Comparison of ENCODE assay signal across 10 mouse cellular contexts in genomic region chr3:83767121-83767520, GRCm38 (mm10). TPM values are rescaled to one million over a fixed set of nuclear protein-coding genes. Genes with fewer than 3 reads are reported as not detected.
A peak's percentile ranks its signal among the peaks of the same experiment; 100 is the strongest.
DNase-seq lines count a peak whose midpoint lies in the region; ATAC-seq lines count a peak whose summit lies in the region.
"Had no signal": no experiment of that assay in that cellular context is flagged by ENCODE, and none has a peak within 500 bp of the region (broad histone marks: within the 10 kb centered on the region; RNA-seq: fewer than 3 reads in every experiment).

No protein-coding gene starts in this region.

- H3K27ac ChIP-seq in heart, embryonic 15.5 days, result no peak overlapping the region
- peak overlapping the region; percentile 95 for H3K27ac ChIP-seq in embryonic facial prominence, embryonic 10.5 days (replicated peaks)
- H3K27ac ChIP-seq in hindbrain, embryonic 12.5 days, result no peak overlapping the region
- H3K27ac ChIP-seq in midbrain, embryonic 11.5 days (ENCODE audit: low read depth, low read length), result no peak overlapping the region

- H3K9ac ChIP-seq in heart, embryonic 15.5 days, result peak overlapping the region; percentile 51; the same call in 1 of the 2 replicates
- peak overlapping the region; percentile 78 for H3K9ac ChIP-seq in hindbrain, embryonic 12.5 days
- peak overlapping the region; percentile 88 for H3K9ac ChIP-seq in midbrain, embryonic 11.5 days (ENCODE audit: low read length)

- no peaks in the 10 kb centered on the region for H3K9me3 ChIP-seq in heart, embryonic 15.5 days (replicated peaks)
- no peaks in the 10 kb centered on the region for H3K9me3 ChIP-seq in embryonic facial prominence, embryonic 10.5 days
- H3K9me3 ChIP-seq in hindbrain, embryonic 12.5 days (replicated peaks), result no peaks in the 10 kb centered on the region
- no peaks in the 10 kb centered on the region for H3K9me3 ChIP-seq in midbrain, embryonic 11.5 days (ENCODE audit: control insufficient read depth, low read length)

- H3K4me2 ChIP-seq in heart, embryonic 15.5 days, result peak overlapping the region; percentile 98
- peak overlapping the region; percentile 89 for H3K4me2 ChIP-seq in hindbrain, embryonic 12.5 days (replicated peaks)
- H3K4me2 ChIP-seq in midbrain, embryonic 11.5 days, result peak overlapping the region; percentile 89

- no peak for DNase-seq in heart, postnatal 4 days
- DNase-seq in embryonic facial prominence, embryonic 10.5 days (ENCODE audit: low spot score), result no peak
- peak; percentile 90 for DNase-seq in midbrain, embryonic 11.5 days (ENCODE audit: low spot score, missing footprints)
- no peak for DNase-seq in layer of hippocampus, postnatal 10 days (ENCODE audit: low spot score in 2 of 2)
- no peak for DNase-seq in gastrocnemius, adult 8-10 months (ENCODE audit: low spot score in 2 of 2)
- DNase-seq in gastrocnemius, postnatal 25 days, result no peak

- whole genome bisulfite sequencing in heart, embryonic 15.5 days, result 18% methylated on average over 10 of the region's 10 CpGs
- WGBS in embryonic facial prominence, embryonic 10.5 days, result 3% methylated on average over 10 of the region's 10 CpGs
- 3% methylated on average over 10 of the region's 10 CpGs for WGBS in hindbrain, embryonic 12.5 days
- 3% methylated on average over 10 of the region's 10 CpGs for WGBS in midbrain, embryonic 11.5 days

- no peak for ATAC-seq in heart, embryonic 15.5 days (replicated peaks; ENCODE audit: insufficient number of reproducible peaks, insufficient read depth, low FRiP score, low read depth)
- ATAC-seq in hindbrain, embryonic 12.5 days (ENCODE audit: low FRiP score), result no peak
- ATAC-seq in midbrain, embryonic 11.5 days (ENCODE audit: low FRiP score), result no peak

- H3K4me3 ChIP-seq in heart, embryonic 15.5 days, result peak overlapping the region; percentile 59
- H3K4me3 ChIP-seq in embryonic facial prominence, embryonic 10.5 days, result peak overlapping the region; percentile 75
- peak overlapping the region; percentile 60 for H3K4me3 ChIP-seq in hindbrain, embryonic 12.5 days
- H3K4me3 ChIP-seq in midbrain, embryonic 11.5 days (ENCODE audit: low read depth, low read length), result peak overlapping the region; percentile 53

- H3K36me3 ChIP-seq in heart, embryonic 15.5 days, result no peaks in the 10 kb centered on the region
- H3K36me3 ChIP-seq in embryonic facial prominence, embryonic 10.5 days (replicated peaks), result peaks cover 34% of the 10 kb centered on the region
- peaks cover 13% of the 10 kb centered on the region for H3K36me3 ChIP-seq in hindbrain, embryonic 12.5 days
- peaks cover 2% of the 10 kb centered on the region; the same call in 1 of the 2 replicates for H3K36me3 ChIP-seq in midbrain, embryonic 11.5 days (ENCODE audit: control insufficient read depth, insufficient read depth, low read length)

- peaks cover 29% of the 10 kb centered on the region for H3K4me1 ChIP-seq in heart, embryonic 15.5 days (replicated peaks)
- H3K4me1 ChIP-seq in embryonic facial prominence, embryonic 10.5 days, result peaks cover 66% of the 10 kb centered on the region
- peaks cover 43% of the 10 kb centered on the region for H3K4me1 ChIP-seq in hindbrain, embryonic 12.5 days
- peaks cover 28% of the 10 kb centered on the region for H3K4me1 ChIP-seq in midbrain, embryonic 11.5 days (ENCODE audit: control insufficient read depth, insufficient read depth, low read length)

- H3K27me3 ChIP-seq in heart, embryonic 15.5 days, result peaks cover 70% of the 10 kb centered on the region
- peaks cover 35% of the 10 kb centered on the region for H3K27me3 ChIP-seq in embryonic facial prominence, embryonic 10.5 days (replicated peaks; ENCODE audit: low read depth, poor library complexity, severe bottlenecking)
- H3K27me3 ChIP-seq in hindbrain, embryonic 12.5 days, result peaks cover 8% of the 10 kb centered on the region
- peaks cover 3% of the 10 kb centered on the region for H3K27me3 ChIP-seq in midbrain, embryonic 11.5 days (ENCODE audit: control insufficient read depth, insufficient read depth, low read length)

RNA-seq across cellular contexts. Expression of gene Sfrp2, which starts 1.0 kb away (rescaled TPM):
- 221 and 258 TPM in 2 replicates for polyA plus RNA-seq in heart, embryonic 15.5 days (2015; fragmentation: Nextera tagmentation; extraction: Ambion mirVana)
- 10 to 100 TPM; 56.2 to 63.9 TPM for total RNA-seq in heart, postnatal 4 days (2021)
- 153 and 166 TPM in 2 replicates for polyA plus RNA-seq in embryonic facial prominence, embryonic 10.5 days (2016; fragmentation: Nextera tagmentation; extraction: Ambion mirVana)
- 159 and 176 TPM in 2 replicates for polyA plus RNA-seq in hindbrain, embryonic 12.5 days (2016; fragmentation: Nextera tagmentation; extraction: Ambion mirVana)
- 88.4 and 96.4 TPM in 2 replicates for polyA plus RNA-seq in midbrain, embryonic 11.5 days (2014; fragmentation: Nextera tagmentation; extraction: Ambion mirVana)
- 1 to 10 TPM; 6.4 to 6.7 TPM for total RNA-seq in layer of hippocampus, postnatal 10 days (2021)
- total RNA-seq in gastrocnemius, adult 8-10 months (2022), result 1 to 10 TPM in 3 of 4 experiments, under 1 TPM in 1; 0.27 to 2.2 (median 1.4) TPM
- total RNA-seq in gastrocnemius, postnatal 25 days (2021), result 10 to 100 TPM in 1 of 2 experiments, 1 to 10 TPM in 1; 4.0 to 22.4 TPM
- total RNA-seq: hematopoietic stem cell, adult 5-6 weeks; liver, adult 2 months had no signal
